Mouse (Mus musculus): ENCODE measurements around the gene Bcl2l15. TPM values are rescaled to one million over a fixed set of nuclear protein-coding genes. Genes with fewer than 3 reads are reported as not detected.

The Bcl2l15 gene
- total RNA-seq, 1 experiment = 1.4 TPM

- H3K9me3 ChIP-seq (ENCODE audit: control insufficient read depth, insufficient read depth, low read depth, low read length) = no peaks in the 10 kb centered on the region
- TF ChIP-seq ZC3H11A (IDR thresholded peaks at IDR 0.05; ENCODE audit: borderline replicate concordance, low read depth, low read length) (no peak), HCFC1 (IDR thresholded peaks at IDR 0.05; ENCODE audit: borderline replicate concordance, insufficient read depth, low read length) (no peak), MAFK (IDR thresholded peaks at IDR 0.05; ENCODE audit: insufficient read depth, low read depth, low read length) (no peak), CHD2 (IDR thresholded peaks at IDR 0.05; ENCODE audit: low read depth, low read length) (no peak), ZNF384 (IDR thresholded peaks at IDR 0.05; ENCODE audit: low read depth, low read length) (no peak)
- no peak for DNase-seq (ENCODE audit: low read depth, low spot score)
- no peak overlapping the region for H3K27ac ChIP-seq (ENCODE audit: insufficient read depth, low read depth, low read length, poor library complexity, severe bottlenecking)
- H3K4me3 ChIP-seq (ENCODE audit: insufficient read depth in 1 of 2, low read depth in 1 of 2, low read length in 2 of 2, poor library complexity in 1 of 2, severe bottlenecking in 1 of 2) = no peak overlapping the region
- no peak overlapping the region for H3K9ac ChIP-seq (ENCODE audit: insufficient read depth, low read depth, low read length, poor library complexity, severe bottlenecking)
- H3K4me1 ChIP-seq (ENCODE audit: control insufficient read depth in 2 of 2, insufficient read depth in 2 of 2, low read length in 2 of 2, poor library complexity in 1 of 2) = no peaks in the 10 kb centered on the region
- no peaks in the 10 kb centered on the region for H3K36me3 ChIP-seq (ENCODE audit: control insufficient read depth, insufficient read depth, low read length, poor library complexity, severe bottlenecking)
- in situ Hi-C loops (cut with MboI; ENCODE audit: low sequenced_read_pairs in 2 of 2, unreplicated experiment in 2 of 2) = no loop called here
These were observed 40.3 kb downstream of the Bcl2l15 start for GRCm38 (mm10) chr3:103872663-103873098.

DNA sequence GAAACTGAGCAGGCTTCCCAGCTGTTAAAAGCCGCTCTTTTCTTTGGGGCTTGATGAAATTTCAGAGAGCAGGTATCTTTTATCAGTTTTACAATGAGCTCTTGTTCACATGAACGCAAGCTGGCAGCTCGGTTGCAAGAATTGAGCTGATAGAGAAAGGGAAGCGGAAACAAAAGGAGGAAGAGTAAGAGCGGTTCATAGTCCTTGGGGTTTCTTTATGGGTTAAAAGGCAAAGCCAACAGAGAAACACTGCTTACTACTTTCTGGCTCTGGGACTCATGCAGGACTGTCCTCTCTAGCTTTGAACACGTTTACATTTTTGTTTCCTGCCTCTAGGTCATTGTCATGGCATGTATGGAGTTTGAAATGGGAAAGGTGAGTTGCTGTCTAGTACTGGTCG is 41.9 kb downstream of the Bcl2l15 start:
- no peak for DNase-seq (ENCODE audit: low read depth, low spot score)
- no peak overlapping the region for H3K4me3 ChIP-seq (ENCODE audit: insufficient read depth in 1 of 2, low read depth in 1 of 2, low read length in 2 of 2, poor library complexity in 1 of 2, severe bottlenecking in 1 of 2)
- no peak overlapping the region for H3K27ac ChIP-seq (ENCODE audit: insufficient read depth, low read depth, low read length, poor library complexity, severe bottlenecking)
- no peak overlapping the region for H3K9ac ChIP-seq (ENCODE audit: insufficient read depth, low read depth, low read length, poor library complexity, severe bottlenecking)
- H3K4me1 ChIP-seq (ENCODE audit: control insufficient read depth in 2 of 2, insufficient read depth in 2 of 2, low read length in 2 of 2, poor library complexity in 1 of 2) = no peaks in the 10 kb centered on the region
- no peaks in the 10 kb centered on the region for H3K9me3 ChIP-seq (ENCODE audit: control insufficient read depth, insufficient read depth, low read depth, low read length)
- in situ Hi-C loops (cut with MboI; ENCODE audit: low sequenced_read_pairs in 2 of 2, unreplicated experiment in 2 of 2) = no loop called here
- TF ChIP-seq HCFC1 (IDR thresholded peaks at IDR 0.05; ENCODE audit: borderline replicate concordance, insufficient read depth, low read length) = no peak
- TF ChIP-seq ZNF384 (IDR thresholded peaks at IDR 0.05; ENCODE audit: low read depth, low read length) = no peak
- TF ChIP-seq ZC3H11A (IDR thresholded peaks at IDR 0.05; ENCODE audit: borderline replicate concordance, low read depth, low read length) = no peak
- no peak for TF ChIP-seq CHD2 (IDR thresholded peaks at IDR 0.05; ENCODE audit: low read depth, low read length)
- TF ChIP-seq MAFK (IDR thresholded peaks at IDR 0.05; ENCODE audit: insufficient read depth, low read depth, low read length) = no peak
- no peaks in the 10 kb centered on the region for H3K36me3 ChIP-seq (ENCODE audit: control insufficient read depth, insufficient read depth, low read length, poor library complexity, severe bottlenecking)

DNA sequence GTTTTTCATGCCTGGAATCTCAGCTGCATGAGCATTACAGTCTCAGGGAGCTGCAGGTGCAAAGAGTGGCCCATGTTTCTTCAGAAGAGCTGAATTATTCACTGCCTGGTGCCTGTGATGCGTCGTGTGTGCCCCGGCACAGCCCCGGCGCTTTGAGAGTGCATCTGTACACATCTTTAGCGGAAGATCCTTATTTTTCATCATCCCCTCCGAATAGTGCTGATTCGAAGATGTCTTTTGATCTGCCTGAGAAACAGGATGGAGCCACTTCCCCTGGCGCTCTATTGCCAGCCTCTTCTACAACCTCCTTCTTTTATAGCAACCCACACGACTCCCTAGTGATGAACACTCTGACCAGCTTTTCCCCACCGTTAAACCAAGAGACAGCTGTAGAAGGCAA is 53.5 kb downstream of the Bcl2l15 start:
- Histone ChIP-seq H3K9me3 (ENCODE audit: control insufficient read depth, insufficient read depth, low read depth, low read length) (no peaks in the 10 kb centered on the region), H3K4me1 (ENCODE audit: control insufficient read depth in 2 of 2, insufficient read depth in 2 of 2, low read length in 2 of 2, poor library complexity in 1 of 2) (no peaks in the 10 kb centered on the region), H3K4me3 (ENCODE audit: insufficient read depth in 1 of 2, low read depth in 1 of 2, low read length in 2 of 2, poor library complexity in 1 of 2, severe bottlenecking in 1 of 2) (no peak overlapping the region), H3K36me3 (ENCODE audit: control insufficient read depth, insufficient read depth, low read length, poor library complexity, severe bottlenecking) (no peaks in the 10 kb centered on the region), H3K9ac (ENCODE audit: insufficient read depth, low read depth, low read length, poor library complexity, severe bottlenecking) (no peak overlapping the region), H3K27ac (ENCODE audit: insufficient read depth, low read depth, low read length, poor library complexity, severe bottlenecking) (no peak overlapping the region)
- TF ChIP-seq CHD2 (IDR thresholded peaks at IDR 0.05; ENCODE audit: low read depth, low read length) (no peak), MAFK (IDR thresholded peaks at IDR 0.05; ENCODE audit: insufficient read depth, low read depth, low read length) (no peak), HCFC1 (IDR thresholded peaks at IDR 0.05; ENCODE audit: borderline replicate concordance, insufficient read depth, low read length) (no peak), ZC3H11A (IDR thresholded peaks at IDR 0.05; ENCODE audit: borderline replicate concordance, low read depth, low read length) (no peak), ZNF384 (IDR thresholded peaks at IDR 0.05; ENCODE audit: low read depth, low read length) (no peak)
- in situ Hi-C loops (cut with MboI; ENCODE audit: low sequenced_read_pairs in 2 of 2, unreplicated experiment in 2 of 2) = no loop called here
- DNase-seq (ENCODE audit: low read depth, low spot score) = no peak

DNA sequence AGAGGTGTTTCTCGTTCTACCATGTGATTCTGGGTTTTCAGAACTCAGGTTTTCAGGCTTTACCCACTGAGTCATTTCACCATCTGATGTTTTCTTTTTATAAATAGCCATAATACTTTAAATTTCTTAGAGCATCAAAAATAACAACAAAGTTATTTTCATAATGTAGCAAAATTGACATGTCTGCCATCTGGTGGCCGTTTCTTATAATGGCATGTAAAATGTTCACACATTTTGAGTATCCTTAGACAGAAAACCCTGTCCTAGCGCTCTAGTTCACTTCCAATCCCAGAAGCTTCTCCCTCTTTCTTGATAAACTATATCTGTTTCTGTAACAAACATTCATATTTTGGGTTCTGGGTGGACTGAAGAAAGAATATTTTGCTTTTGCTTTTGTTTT is 55.2 kb downstream of the Bcl2l15 start:
- no peak overlapping the region for H3K27ac ChIP-seq (ENCODE audit: insufficient read depth, low read depth, low read length, poor library complexity, severe bottlenecking)
- no peaks in the 10 kb centered on the region for H3K4me1 ChIP-seq (ENCODE audit: control insufficient read depth in 2 of 2, insufficient read depth in 2 of 2, low read length in 2 of 2, poor library complexity in 1 of 2)
- no peaks in the 10 kb centered on the region for H3K9me3 ChIP-seq (ENCODE audit: control insufficient read depth, insufficient read depth, low read depth, low read length)
- H3K9ac ChIP-seq (ENCODE audit: insufficient read depth, low read depth, low read length, poor library complexity, severe bottlenecking) = no peak overlapping the region
- TF ChIP-seq MAFK (IDR thresholded peaks at IDR 0.05; ENCODE audit: insufficient read depth, low read depth, low read length) (no peak), HCFC1 (IDR thresholded peaks at IDR 0.05; ENCODE audit: borderline replicate concordance, insufficient read depth, low read length) (no peak), ZNF384 (IDR thresholded peaks at IDR 0.05; ENCODE audit: low read depth, low read length) (no peak), ZC3H11A (IDR thresholded peaks at IDR 0.05; ENCODE audit: borderline replicate concordance, low read depth, low read length) (0 out of 2 replicates have a peak, but pooled peaks have one; percentile 25), CHD2 (IDR thresholded peaks at IDR 0.05; ENCODE audit: low read depth, low read length) (no peak)
- H3K4me3 ChIP-seq (ENCODE audit: insufficient read depth in 1 of 2, low read depth in 1 of 2, low read length in 2 of 2, poor library complexity in 1 of 2, severe bottlenecking in 1 of 2) = no peak overlapping the region
- no peaks in the 10 kb centered on the region for H3K36me3 ChIP-seq (ENCODE audit: control insufficient read depth, insufficient read depth, low read length, poor library complexity, severe bottlenecking)
- in situ Hi-C loops (cut with MboI; ENCODE audit: low sequenced_read_pairs in 2 of 2, unreplicated experiment in 2 of 2) = no loop called here
- DNase-seq (ENCODE audit: low read depth, low spot score) = peak; percentile 28

- Histone ChIP-seq H3K9ac (ENCODE audit: insufficient read depth, low read depth, low read length, poor library complexity, severe bottlenecking) (no peak overlapping the region), H3K36me3 (ENCODE audit: control insufficient read depth, insufficient read depth, low read length, poor library complexity, severe bottlenecking) (no peaks in the 10 kb centered on the region), H3K4me3 (ENCODE audit: insufficient read depth in 1 of 2, low read depth in 1 of 2, low read length in 2 of 2, poor library complexity in 1 of 2, severe bottlenecking in 1 of 2) (no peak overlapping the region), H3K27ac (ENCODE audit: insufficient read depth, low read depth, low read length, poor library complexity, severe bottlenecking) (no peak overlapping the region), H3K4me1 (ENCODE audit: control insufficient read depth in 2 of 2, insufficient read depth in 2 of 2, low read length in 2 of 2, poor library complexity in 1 of 2) (no peaks in the 10 kb centered on the region), H3K9me3 (ENCODE audit: control insufficient read depth, insufficient read depth, low read depth, low read length) (no peaks in the 10 kb centered on the region)
- DNase-seq (ENCODE audit: low read depth, low spot score) = no peak
- TF ChIP-seq ZC3H11A (IDR thresholded peaks at IDR 0.05; ENCODE audit: borderline replicate concordance, low read depth, low read length) = no peak
- TF ChIP-seq ZNF384 (IDR thresholded peaks at IDR 0.05; ENCODE audit: low read depth, low read length) = no peak
- TF ChIP-seq CHD2 (IDR thresholded peaks at IDR 0.05; ENCODE audit: low read depth, low read length) = no peak
- no peak for TF ChIP-seq HCFC1 (IDR thresholded peaks at IDR 0.05; ENCODE audit: borderline replicate concordance, insufficient read depth, low read length)
- in situ Hi-C loops (cut with MboI; ENCODE audit: low sequenced_read_pairs in 2 of 2, unreplicated experiment in 2 of 2) = no loop called here
These were observed 61.0 kb downstream of the Bcl2l15 start for GRCm38 (mm10) chr3:103893374-103893773.

Other genes starting within 250 kb of the Bcl2l15 start
- gene Atg4a-ps, start 186.5 kb upstream of the Bcl2l15 start, total RNA-seq (2012; rRNA removed) = 0.18 TPM in 1 of 2 replicates, not detected in the other
- gene Olfml3, start 94.6 kb upstream of the Bcl2l15 start, total RNA-seq (2012; rRNA removed) = 0.79 and 1.2 TPM in 2 replicates
- not detected in 2 replicates for gene Gm10964, start 93.2 kb upstream of the Bcl2l15 start, total RNA-seq (2012; rRNA removed)
- 20.2 and 21.8 TPM in 2 replicates for gene Hipk1, start 41.0 kb upstream of the Bcl2l15 start, total RNA-seq (2012; rRNA removed)
- 7.1 and 8.2 TPM in 2 replicates for gene Dclre1b, start 23.2 kb upstream of the Bcl2l15 start, total RNA-seq (2012; rRNA removed)
- 10.1 and 12.8 TPM in 2 replicates for gene Ap4b1, start 23.1 kb upstream of the Bcl2l15 start, total RNA-seq (2012; rRNA removed)
- 0.32 and 0.76 TPM in 2 replicates for gene Gm43064, start 23.0 kb upstream of the Bcl2l15 start, total RNA-seq (2012; rRNA removed)
- 0.22 and 0.37 TPM in 2 replicates for gene Ptpn22, start 27.2 kb downstream of the Bcl2l15 start, total RNA-seq (2012; rRNA removed)
- 14.4 and 18.7 TPM in 2 replicates for gene Rsbn1, start 81.5 kb downstream of the Bcl2l15 start, total RNA-seq (2012; rRNA removed)
- 14.1 and 18.2 TPM in 2 replicates for gene Phtf1, start 135.5 kb downstream of the Bcl2l15 start, total RNA-seq (2012; rRNA removed)